In genomic region chr2:167712872-167713821, GRCm38 (mm10) we compare ENCODE assay signal across 9 mouse cellular contexts. TPM values are rescaled to one million over a fixed set of nuclear protein-coding genes. Genes with fewer than 3 reads are reported as not detected.
DNase-seq lines count a peak whose midpoint lies in the region; TF ChIP-seq lines count a peak whose summit lies in the region.
"Had no signal": no experiment of that assay in that cellular context is flagged by ENCODE, and none has a peak within 500 bp of the region (broad histone marks: within the 10 kb centered on the region; RNA-seq: fewer than 3 reads in every experiment).

No protein-coding gene starts in this region.

- H3K79me2 ChIP-seq in heart, adult 2 months (replicated peaks; ENCODE audit: control insufficient read depth, insufficient read depth, low read length) = no peaks in the 10 kb centered on the region

- peaks cover 3% of the 10 kb centered on the region; the same call in 1 of the 2 replicates for H3K27me3 ChIP-seq in E14TG2a.4 (ENCODE audit: insufficient read depth, low read length)
- H3K27me3 ChIP-seq in heart, adult 2 months (ENCODE audit: control insufficient read depth, insufficient read depth, low read length) = no peaks in the 10 kb centered on the region
- 0 out of 2 replicates have a peak, but pooled peaks cover 3% of the 10 kb centered on the region for H3K27me3 ChIP-seq in forebrain, embryonic 10.5 days (ENCODE audit: poor library complexity, severe bottlenecking)

- no peak overlapping the region for H3K4me3 ChIP-seq in E14TG2a.4 (replicated peaks; ENCODE audit: low read length)
- H3K4me3 ChIP-seq in heart, adult 2 months = no peak overlapping the region
- H3K4me3 ChIP-seq in forebrain, embryonic 10.5 days = no peak overlapping the region

- peak overlapping the region; percentile 47 for H3K27ac ChIP-seq in heart, adult 2 months
- no peak overlapping the region for H3K27ac ChIP-seq in forebrain, embryonic 10.5 days

- TF ChIP-seq EP300 in heart, adult 2 months (IDR thresholded peaks at IDR 0.05; ENCODE audit: insufficient read depth, low read depth, low read length) = 0 out of 2 replicates have a peak, but pooled peaks have one; percentile 65

- TF ChIP-seq POLR2A in heart, adult 2 months (IDR thresholded peaks at IDR 0.05; ENCODE audit: insufficient read depth, low read depth, low read length) = no peak

- TF ChIP-seq CTCF in E14TG2a.4 (conservative IDR thresholded peaks at IDR 0.05; ENCODE audit: low read length) = peak; percentile 98
- peak; percentile 74 for TF ChIP-seq CTCF in heart, adult 2 months (IDR thresholded peaks at IDR 0.05)

- intact Hi-C loops in heart, adult 2 months (cut with DNase I) = no loop called here

- WGBS in heart, adult 2 months = 51% methylated on average over 22 of the region's 23 CpGs
- WGBS in forebrain, embryonic 10.5 days = 84% methylated on average over 20 of the region's 23 CpGs

- no peaks in the 10 kb centered on the region for H3K9me3 ChIP-seq in E14TG2a.4 (ENCODE audit: low read length)
- no peaks in the 10 kb centered on the region for H3K9me3 ChIP-seq in forebrain, embryonic 10.5 days

- no peaks in the 10 kb centered on the region for H3K36me3 ChIP-seq in E14TG2a.4 (ENCODE audit: insufficient read depth, low read length)
- H3K36me3 ChIP-seq in heart, adult 2 months (ENCODE audit: control insufficient read depth, insufficient read depth, low read length) = no peaks in the 10 kb centered on the region
- no peaks in the 10 kb centered on the region for H3K36me3 ChIP-seq in forebrain, embryonic 10.5 days (replicated peaks)

- H3K9ac ChIP-seq in heart, adult 2 months (ENCODE audit: low read depth, low read length) = no peak overlapping the region

- peak; percentile 73 for DNase-seq in A20 (ENCODE audit: low read depth, low spot score)
- DNase-seq in heart, adult 2 months = peak; percentile 65 to 66
- DNase-seq in kidney, postnatal 14 days = peak; percentile 82
- DNase-seq in spleen, adult 18-20 months = peak; percentile 29 to 50
- DNase-seq in urinary bladder, adult 18-20 months (ENCODE audit: low spot score in 2 of 2) = no peak
- DNase-seq in forebrain, embryonic 10.5 days (ENCODE audit: extremely low spot score, low spot score) = no peak
- no peak for DNase-seq in embryo, embryonic 10.5 days (ENCODE audit: low spot score)

- H3K4me1 ChIP-seq in E14TG2a.4 (replicated peaks; ENCODE audit: low read depth, low read length) = peaks cover 36% of the 10 kb centered on the region
- peaks cover 3% of the 10 kb centered on the region for H3K4me1 ChIP-seq in heart, adult 2 months (ENCODE audit: control insufficient read depth, insufficient read depth, low read length)
- H3K4me1 ChIP-seq in forebrain, embryonic 10.5 days = peaks cover 20% of the 10 kb centered on the region

RNA-seq across cellular contexts. Expression of gene Tmem189, which starts 23.5 kb away (rescaled TPM):
- 10 to 100 TPM; 23.0 to 26.4 TPM for total RNA-seq in heart, adult 2 months (2021)
- 53.2 and 58.4 TPM in 2 replicates for polyA plus RNA-seq in heart, adult 2 months (2012; rRNA removed)
- polyA plus RNA-seq in forebrain, embryonic 10.5 days (2016; fragmentation: Nextera tagmentation; extraction: Ambion mirVana) = 31.5 and 34.2 TPM in 2 replicates

RNA-seq across cellular contexts. Expression of gene Cebpb, which starts 24.4 kb away (rescaled TPM):
- 100 to 1,000 TPM in 1 of 2 experiments, 10 to 100 TPM in 1; 88.1 to 133 TPM for total RNA-seq in heart, adult 2 months (2021)
- polyA plus RNA-seq in heart, adult 2 months (2012; rRNA removed) = 30.3 and 77.8 TPM in 2 replicates
- 0.33 and 0.44 TPM in 2 replicates for polyA plus RNA-seq in forebrain, embryonic 10.5 days (2016; fragmentation: Nextera tagmentation; extraction: Ambion mirVana)

RNA-seq across cellular contexts. Expression of gene Gm20431, which starts 51.9 kb away (rescaled TPM):
- total RNA-seq in heart, adult 2 months (2021) = 10 to 100 TPM; 15.6 to 21.0 TPM
- polyA plus RNA-seq in heart, adult 2 months (2012; rRNA removed) = 9.7 and 16.5 TPM in 2 replicates
- 2.7 and 4.9 TPM in 2 replicates for polyA plus RNA-seq in forebrain, embryonic 10.5 days (2016; fragmentation: Nextera tagmentation; extraction: Ambion mirVana)
- total RNA-seq: hematopoietic stem cell, adult 5-6 weeks had no signal

Comparison
In these comparisons a context has a peak if more than half of its experiments do, and no peak if none do; other contexts are left out.
1. DNase-seq: peak in A20 (single experiment), heart, adult 2 months (2 of 2), kidney, postnatal 14 days (single experiment) and spleen, adult 18-20 months (2 of 2); none in urinary bladder, adult 18-20 months (0 of 2), forebrain, embryonic 10.5 days (single experiment) and embryo, embryonic 10.5 days (single experiment).
2. RNA of gene Cebpb, which starts 24.4 kb away (polyA plus RNA-seq): 30.3 to 77.8 TPM in heart, adult 2 months; 0.33 to 0.44 TPM in forebrain, embryonic 10.5 days; every median in the first group is over 10 times any median in the second.